18 mouse cellular contexts compared by ENCODE assay signal in genomic region chr9:48961314-48961713, GRCm38 (mm10). TPM values are rescaled to one million over a fixed set of nuclear protein-coding genes. Genes with fewer than 3 reads are reported as not detected.
DNase-seq lines count a peak whose midpoint lies in the region; ATAC-seq and TF ChIP-seq lines count a peak whose summit lies in the region.
"Had no signal": no experiment of that assay in that cellular context is flagged by ENCODE, and none has a peak within 500 bp of the region (broad histone marks: within the 10 kb centered on the region; RNA-seq: fewer than 3 reads in every experiment).

No protein-coding gene starts in this region.

- H3K27ac ChIP-seq in midbrain, embryonic 11.5 days (ENCODE audit: low read depth, low read length), result no peak overlapping the region
- no peak overlapping the region for H3K27ac ChIP-seq in gastrocnemius, adult 2 months
- H3K27ac ChIP-seq: embryonic facial prominence, embryonic 15.5 days; heart, embryonic 15.5 days; liver, embryonic 13.5 days had no signal

- no peak for TF ChIP-seq CTCF in gastrocnemius, adult 2 months (IDR thresholded peaks at IDR 0.05)

- no peaks in the 10 kb centered on the region for H3K36me3 ChIP-seq in midbrain, embryonic 11.5 days (ENCODE audit: control insufficient read depth, insufficient read depth, low read length)
- H3K36me3 ChIP-seq: embryonic facial prominence, embryonic 15.5 days; G1E; heart, embryonic 15.5 days; liver, embryonic 13.5 days had no signal

- peak overlapping the region; percentile 14 for H3K4me2 ChIP-seq in midbrain, embryonic 11.5 days
- H3K4me2 ChIP-seq: embryonic facial prominence, embryonic 15.5 days; heart, embryonic 15.5 days; liver, embryonic 13.5 days had no signal

- ATAC-seq in midbrain, embryonic 11.5 days (ENCODE audit: low FRiP score), result no peak
- no peak for ATAC-seq in erythroblast, adult 5-6 weeks (replicated peaks; ENCODE audit: low FRiP score, poor library complexity, severe bottlenecking)

- no peaks in the 10 kb centered on the region for H3K4me1 ChIP-seq in midbrain, embryonic 11.5 days (ENCODE audit: control insufficient read depth, insufficient read depth, low read length)
- H3K4me1 ChIP-seq: liver, embryonic 13.5 days had no signal

- intact Hi-C loops in gastrocnemius, adult 2 months (cut with DNase I), result no loop called here
- intact Hi-C loops in gastrocnemius, postnatal 36 days (cut with DNase I), result loop anchor here (10.0 kb wide), 1 partner anchor 487 kb away; no protein-coding TSS in a partner anchor

- no peak overlapping the region for H3K4me3 ChIP-seq in midbrain, embryonic 11.5 days (ENCODE audit: low read depth, low read length)
- no peak overlapping the region for H3K4me3 ChIP-seq in gastrocnemius, adult 2 months
- H3K4me3 ChIP-seq: embryonic facial prominence, embryonic 15.5 days; heart, embryonic 15.5 days; liver, embryonic 13.5 days had no signal

- H3K9ac ChIP-seq in midbrain, embryonic 11.5 days (ENCODE audit: low read length), result no peak overlapping the region
- H3K9ac ChIP-seq: embryonic facial prominence, embryonic 15.5 days; heart, embryonic 15.5 days; liver, embryonic 13.5 days had no signal

- H3K27me3 ChIP-seq in midbrain, embryonic 11.5 days (ENCODE audit: control insufficient read depth, insufficient read depth, low read length), result no peaks in the 10 kb centered on the region

- 35% methylated on average over 12 of the region's 12 CpGs for WGBS in midbrain, embryonic 11.5 days

- no peaks in the 10 kb centered on the region for H3K9me3 ChIP-seq in midbrain, embryonic 11.5 days (ENCODE audit: control insufficient read depth, low read length)
- H3K9me3 ChIP-seq: embryonic facial prominence, embryonic 15.5 days; G1E; heart, embryonic 15.5 days; liver, embryonic 13.5 days had no signal

- DNase-seq in embryo, embryonic 10 days (ENCODE audit: low spot score), result peak; percentile 7
- no peak for DNase-seq in embryo, embryonic 9.5 days (ENCODE audit: extremely low spot score)
- DNase-seq in right cerebral cortex, adult 18-20 months, result peak; percentile 19
- no peak for DNase-seq in right cerebral cortex, postnatal 14 days
- DNase-seq in midbrain, embryonic 11.5 days (ENCODE audit: low spot score, missing footprints), result no peak
- no peak for DNase-seq in gastrocnemius, adult 2 months
- DNase-seq in gastrocnemius, postnatal 36 days, result no peak
- DNase-seq: adrenal gland, adult 2 months; gastrocnemius, postnatal 14 days; kidney, adult 2 months; liver, embryonic 13.5 days; lung, postnatal 36 days; right cerebral cortex, postnatal 4 days had no signal

RNA-seq across cellular contexts. Expression of gene Htr3b, which starts 3.5 kb away (rescaled TPM):
- 0.08 TPM in 1 of 2 replicates, not detected in the other for polyA plus RNA-seq in midbrain, embryonic 11.5 days (2014; fragmentation: Nextera tagmentation; extraction: Ambion mirVana)
- total RNA-seq in gastrocnemius, adult 2 months (2021), result not detected
- total RNA-seq in erythroblast, adult 5-6 weeks (2015; ENCODE audit: low replicate concordance), result not detected in 2 replicates
- not detected in 2 replicates for total RNA-seq in erythroblast, adult 5-6 weeks (2017; ENCODE audit: low replicate concordance)
- total RNA-seq in gastrocnemius, postnatal 36 days (2021), result not detected
- total RNA-seq: G1E; gastrocnemius, postnatal 14 days; left cerebral cortex, adult 8-10 months had no signal
- polyA plus RNA-seq: G1E; heart, embryonic 15.5 days; liver, embryonic 13.5 days had no signal

RNA-seq across cellular contexts. Expression of gene Usp28, which starts 23.9 kb away (rescaled TPM):
- polyA plus RNA-seq in midbrain, embryonic 11.5 days (2014; fragmentation: Nextera tagmentation; extraction: Ambion mirVana), result 41.5 and 43.0 TPM in 2 replicates
- 10 to 100 TPM; 56.6 to 67.2 TPM for total RNA-seq in gastrocnemius, adult 2 months (2021)
- 2.5 and 6.3 TPM in 2 replicates for total RNA-seq in erythroblast, adult 5-6 weeks (2015; ENCODE audit: low replicate concordance)
- total RNA-seq in erythroblast, adult 5-6 weeks (2017; ENCODE audit: low replicate concordance), result 3.2 and 4.5 TPM in 2 replicates
- 10 to 100 TPM; 68.2 to 77.8 TPM for total RNA-seq in gastrocnemius, postnatal 36 days (2021)

RNA-seq across cellular contexts. Expression of gene Htr3a, which starts 50.4 kb away (rescaled TPM):
- 0.11 and 0.19 TPM in 2 replicates for polyA plus RNA-seq in midbrain, embryonic 11.5 days (2014; fragmentation: Nextera tagmentation; extraction: Ambion mirVana)
- total RNA-seq in gastrocnemius, adult 2 months (2021), result not detected
- total RNA-seq in erythroblast, adult 5-6 weeks (2015; ENCODE audit: low replicate concordance), result not detected in 2 replicates
- total RNA-seq in erythroblast, adult 5-6 weeks (2017; ENCODE audit: low replicate concordance), result not detected in 2 replicates
- not detected for total RNA-seq in gastrocnemius, postnatal 36 days (2021)
- total RNA-seq: G1E; gastrocnemius, postnatal 14 days had no signal
- polyA plus RNA-seq: G1E had no signal

Comparison
In these comparisons a context has a peak if more than half of its experiments do, and no peak if none do; other contexts are left out.
1. DNase-seq: peak in embryo, embryonic 10 days (single experiment) and right cerebral cortex, adult 18-20 months (single experiment); none in embryo, embryonic 9.5 days (single experiment), right cerebral cortex, postnatal 14 days (single experiment), midbrain, embryonic 11.5 days (single experiment), gastrocnemius, adult 2 months (single experiment) and gastrocnemius, postnatal 36 days (0 of 2).
2. RNA of gene Usp28, which starts 23.9 kb away (total RNA-seq): 68.2 to 77.8 TPM in gastrocnemius, postnatal 36 days and 56.6 to 67.2 TPM in gastrocnemius, adult 2 months; 2.5 to 6.3 TPM in erythroblast, adult 5-6 weeks; every median in the first group is over 4 times any median in the second.